Mouse (Mus musculus) gastrocnemius, postnatal 25 days (tissue): Measurements from ENCODE around the gene Ostf1. TPM values are rescaled to one million over a fixed set of nuclear protein-coding genes. Genes with fewer than 3 reads are reported as not detected.

ENCODE experiments used
- DNase-seq: peaks from one replicate; pipeline ENCODE4 v3.0.0; 2022
- total RNA-seq, 2 experiments: library from RNA; stranded (reverse); gene quantifications; 1 replicate in 1 of 2; 2 replicates in 1 of 2; pipeline ENCODE4 v1.2.3; 2021

Gene Ostf1
- total RNA-seq, 2 experiments from 2014 or later: 19.1 to 26.4 TPM

DNA sequence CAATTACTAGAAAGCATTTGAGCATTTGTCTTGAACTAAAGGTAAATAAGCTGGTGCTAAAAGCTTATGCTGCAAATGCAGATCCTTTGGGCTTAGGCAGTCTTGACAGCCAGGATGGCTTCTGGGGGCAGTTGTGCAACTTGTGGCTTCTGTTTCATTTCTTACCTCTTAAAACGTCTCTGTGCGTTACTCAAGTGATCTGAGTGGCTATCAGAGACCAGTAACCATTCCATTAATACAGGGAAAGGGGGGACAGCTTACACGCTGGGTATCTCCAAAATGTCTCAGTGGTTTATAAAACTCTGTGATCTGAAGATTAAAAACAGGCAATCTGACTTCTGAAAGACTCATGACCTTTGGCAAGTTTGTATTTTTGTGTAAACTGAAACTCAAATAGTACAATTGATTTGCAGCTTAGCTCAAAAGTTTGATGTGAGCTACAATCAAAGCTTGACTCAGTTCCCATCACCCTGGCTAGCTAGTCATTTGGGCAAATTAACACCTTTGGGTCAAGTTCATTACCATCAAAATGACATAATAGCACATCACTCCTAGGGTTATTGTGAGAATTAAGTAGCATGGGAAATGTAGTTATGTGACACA lies 62.7 kb downstream of the Ostf1 start:
- DNase-seq: no peak

DNA sequence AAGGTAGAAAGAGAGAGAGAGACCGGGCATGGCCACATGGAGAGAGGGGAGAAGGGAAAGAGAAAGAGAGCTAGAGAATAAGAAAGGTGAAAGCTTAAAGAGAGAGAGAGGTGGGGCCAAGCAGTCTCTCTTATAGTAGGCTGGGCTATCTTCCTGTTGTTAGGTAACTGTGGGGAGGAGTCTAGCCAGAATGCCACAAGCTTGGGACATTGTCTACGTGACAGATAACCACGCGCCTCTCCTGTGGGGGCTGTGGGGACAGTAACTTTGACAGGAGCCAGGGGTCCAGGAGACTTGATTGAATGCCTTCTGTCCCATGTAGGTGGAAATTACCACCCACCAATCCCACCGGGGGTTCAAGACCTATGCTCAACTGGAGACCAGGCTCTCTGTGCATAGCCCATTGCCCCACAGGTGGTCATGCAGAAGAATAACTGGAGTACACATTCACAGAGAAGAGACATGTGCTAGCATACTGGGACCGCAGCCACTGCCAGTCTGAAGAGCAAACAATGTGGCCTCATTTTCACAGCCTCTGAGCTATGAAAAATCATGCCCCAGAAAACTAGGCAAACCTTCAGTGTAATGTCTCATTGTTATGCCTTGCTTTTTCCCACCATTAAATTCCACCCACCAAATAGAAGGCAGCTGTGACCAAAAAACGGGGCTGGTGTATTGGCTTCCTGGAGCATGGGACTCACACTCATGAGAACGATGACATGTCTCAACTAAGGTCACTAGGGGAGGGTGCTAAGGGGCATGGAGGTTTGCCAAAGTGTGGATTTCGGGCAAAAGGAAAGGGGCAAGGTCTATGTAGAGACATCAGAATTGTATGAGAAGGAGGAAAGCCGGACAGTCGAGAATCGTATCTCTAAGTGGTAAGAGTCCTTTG lies 63.4 kb downstream of the Ostf1 start:
- no peak for DNase-seq

DNA sequence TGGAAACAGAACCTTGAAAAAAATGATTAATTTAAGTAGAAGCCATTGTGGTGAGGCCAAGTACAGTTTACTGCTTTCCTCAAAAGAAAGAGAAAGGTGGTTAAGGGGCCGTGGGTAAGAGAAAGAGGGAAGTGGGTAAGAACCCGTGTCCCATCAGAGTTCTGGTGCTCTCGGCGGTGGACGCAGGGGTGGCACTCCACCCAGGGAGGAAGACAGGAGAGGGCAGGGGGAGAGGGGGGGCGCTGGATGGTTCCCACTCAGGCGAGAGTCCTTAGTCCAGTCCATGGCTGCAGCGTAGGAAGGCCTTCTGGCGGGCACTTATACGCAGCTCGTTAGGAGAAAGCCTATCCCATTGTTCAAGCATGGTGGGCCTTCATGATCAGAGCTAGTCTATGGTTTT lies 64.1 kb downstream of the Ostf1 start:
- no peak for DNase-seq

DNA sequence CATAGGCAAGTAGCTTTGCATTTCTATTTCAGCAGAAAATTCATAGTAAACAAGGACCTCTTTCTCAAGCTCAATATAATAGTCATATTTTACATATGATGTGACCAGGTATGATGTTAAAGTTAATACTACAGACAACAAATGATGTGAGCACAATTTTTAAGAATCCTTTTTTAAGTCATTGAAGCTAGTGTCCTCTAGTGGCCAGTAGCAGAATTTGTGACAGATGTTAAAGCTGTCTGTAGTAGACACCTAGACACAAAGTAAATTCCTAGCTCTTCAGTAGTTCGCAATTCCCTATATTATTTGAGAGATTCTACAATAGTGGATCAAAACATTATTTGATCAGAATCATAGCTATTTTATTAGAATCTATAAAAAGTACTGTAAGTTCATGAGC lies 73.9 kb downstream of the Ostf1 start:
- DNase-seq: no peak

DNA sequence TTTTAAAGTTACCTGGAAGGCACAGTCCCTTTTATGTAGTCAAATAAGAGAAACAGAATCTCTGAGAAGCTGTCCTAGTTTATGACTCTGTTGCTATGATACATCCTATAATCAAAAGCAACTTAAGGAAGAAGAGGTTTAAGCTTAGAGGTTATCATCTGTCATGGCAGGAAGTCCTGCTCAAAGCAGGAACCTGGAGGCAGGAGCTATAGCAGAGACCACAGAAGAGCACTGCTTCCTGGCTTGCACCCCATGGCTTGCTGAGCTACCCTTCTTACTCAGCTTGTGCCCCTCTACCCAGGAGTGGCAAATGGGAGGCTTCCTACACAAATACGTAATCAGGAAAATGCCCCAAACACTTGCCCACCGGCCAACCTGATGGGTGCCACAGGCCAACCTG lies 76.0 kb downstream of the Ostf1 start:
- no peak for DNase-seq

DNA sequence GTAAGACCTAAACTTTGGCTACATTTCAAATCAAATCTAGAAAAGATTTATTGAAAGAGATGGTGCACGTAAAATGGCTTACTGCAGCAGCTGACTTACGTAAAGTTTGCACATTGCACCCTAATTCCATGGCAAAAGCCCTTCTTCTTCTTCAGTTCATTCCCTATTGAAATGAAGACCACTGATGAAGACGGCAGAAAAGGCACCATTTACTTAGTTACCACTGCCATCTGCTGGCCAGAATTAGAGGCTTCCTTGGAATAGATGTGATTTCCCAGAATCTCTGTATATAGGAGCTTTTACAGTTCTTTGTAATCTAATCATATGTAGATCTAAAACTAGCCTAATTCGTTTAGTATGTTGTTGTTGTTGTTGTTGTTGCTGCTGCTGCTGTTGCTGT lies 83.0 kb downstream of the Ostf1 start:
- no peak for DNase-seq

Other genes with a start within 250 kb of the Ostf1 start
- 1 to 10 TPM; 2.2 to 2.7 TPM for gene Nmrk1, start 127 bp upstream of the Ostf1 start, total RNA-seq
- gene Carnmt1, start 38.9 kb upstream of the Ostf1 start, total RNA-seq: 100 to 1,000 TPM in 1 of 2 experiments, 10 to 100 TPM in 1; 93.9 to 131 TPM
- gene D030056L22Rik, start 81.4 kb upstream of the Ostf1 start, total RNA-seq: 1 to 10 TPM; 3.5 to 3.6 TPM
- gene Trpm6, start 118.2 kb upstream of the Ostf1 start, total RNA-seq: under 1 TPM; 0.11 to 0.15 TPM